ENCODE assay signal across 8 mouse cellular contexts in the genomic region with DNA sequence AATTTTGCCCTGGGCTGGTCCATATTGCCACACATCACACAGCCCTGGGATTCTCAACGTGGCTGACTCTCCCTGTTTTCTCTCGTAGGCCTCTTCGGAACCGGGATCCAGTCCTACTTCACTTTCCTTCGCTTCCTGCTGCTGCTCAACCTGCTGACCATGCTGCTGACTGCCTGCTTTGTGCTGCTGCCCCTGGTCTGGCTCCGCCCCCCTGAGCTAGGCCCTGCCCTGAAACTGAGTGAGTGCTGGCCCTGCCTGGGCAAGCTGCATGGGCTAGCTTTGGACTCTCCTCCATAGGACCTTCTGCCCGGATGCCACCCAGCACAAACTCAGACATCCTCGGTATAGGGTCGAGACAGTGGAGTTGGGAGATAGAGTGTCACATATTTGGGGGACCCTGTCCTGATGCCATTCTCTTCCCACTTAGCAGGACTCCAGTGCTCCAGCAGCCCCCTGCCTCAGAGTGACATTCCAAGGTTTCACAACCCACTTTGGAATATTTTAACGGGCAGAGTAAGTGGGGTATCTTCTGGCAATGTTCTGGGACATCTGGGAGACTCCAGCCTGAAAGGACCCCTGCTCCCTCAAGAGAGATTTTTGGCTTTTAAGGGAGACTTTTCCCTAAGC. TPM values are rescaled to one million over a fixed set of nuclear protein-coding genes. Genes with fewer than 3 reads are reported as not detected.
DNase-seq lines count a peak whose midpoint lies in the region; ATAC-seq and TF ChIP-seq lines count a peak whose summit lies in the region.

No protein-coding gene starts in this region.

- peak; percentile 20 for DNase-seq in hindbrain, embryonic 11.5 days (ENCODE audit: low spot score)
- no peak for DNase-seq in layer of hippocampus, adult 2 months (ENCODE audit: low spot score in 2 of 2)
- DNase-seq in ovary, postnatal 14 days (ENCODE audit: low spot score), result no peak
- DNase-seq in ovary, postnatal 36 days (ENCODE audit: low spot score), result no peak

- peak; percentile 17; the same call in 1 of the 2 replicates for TF ChIP-seq EP300 in ES-Bruce4 (IDR thresholded peaks at IDR 0.05; ENCODE audit: insufficient read depth, low read depth, low read length)

- 38% methylated on average over 10 of the region's 10 CpGs for WGBS in embryonic facial prominence, embryonic 13.5 days
- 31% methylated on average over 10 of the region's 10 CpGs for WGBS in hindbrain, embryonic 11.5 days
- 45% methylated on average over 10 of the region's 10 CpGs for WGBS in limb, embryonic 15.5 days
- 31% methylated on average over 10 of the region's 10 CpGs for WGBS in neural tube, embryonic 12.5 days

- H3K9ac ChIP-seq in ES-Bruce4 (ENCODE audit: low read depth, poor library complexity, severe bottlenecking), result peak overlapping the region; percentile 51
- H3K9ac ChIP-seq in embryonic facial prominence, embryonic 13.5 days, result peak overlapping the region; percentile 59; the same call in 1 of the 2 replicates
- no peak overlapping the region for H3K9ac ChIP-seq in hindbrain, embryonic 11.5 days (ENCODE audit: low read depth, low read length)
- no peak overlapping the region for H3K9ac ChIP-seq in limb, embryonic 15.5 days
- peak overlapping the region; percentile 48; the same call in 1 of the 2 replicates for H3K9ac ChIP-seq in neural tube, embryonic 12.5 days

- peak overlapping the region; percentile 40 for H3K4me3 ChIP-seq in ES-Bruce4 (ENCODE audit: low read depth, low read length)
- peak overlapping the region; percentile 36; the same call in 1 of the 2 replicates for H3K4me3 ChIP-seq in embryonic facial prominence, embryonic 13.5 days
- no peak overlapping the region for H3K4me3 ChIP-seq in hindbrain, embryonic 11.5 days (ENCODE audit: low read depth, low read length)
- peak overlapping the region; percentile 29; the same call in 1 of the 2 replicates for H3K4me3 ChIP-seq in limb, embryonic 15.5 days
- no peak overlapping the region; the same call in 1 of the 2 replicates for H3K4me3 ChIP-seq in neural tube, embryonic 12.5 days
- no peak overlapping the region for H3K4me3 ChIP-seq in layer of hippocampus, adult 2 months

- no peak for TF ChIP-seq CTCF in ES-Bruce4 (IDR thresholded peaks at IDR 0.05; ENCODE audit: low read depth, low read length)
- TF ChIP-seq CTCF in layer of hippocampus, adult 2 months (conservative IDR thresholded peaks at IDR 0.05), result no peak

- peaks cover under 1% of the 10 kb centered on the region for H3K4me1 ChIP-seq in ES-Bruce4 (ENCODE audit: control insufficient read depth, insufficient read depth, low read length)
- H3K4me1 ChIP-seq in embryonic facial prominence, embryonic 13.5 days, result peaks cover 44% of the 10 kb centered on the region
- H3K4me1 ChIP-seq in hindbrain, embryonic 11.5 days (replicated peaks; ENCODE audit: control insufficient read depth, insufficient read depth, low read length), result peaks cover 18% of the 10 kb centered on the region
- peaks cover 45% of the 10 kb centered on the region for H3K4me1 ChIP-seq in limb, embryonic 15.5 days
- peaks cover 32% of the 10 kb centered on the region for H3K4me1 ChIP-seq in neural tube, embryonic 12.5 days

- no peak for ATAC-seq in embryonic facial prominence, embryonic 13.5 days (ENCODE audit: insufficient number of reproducible peaks, insufficient read depth, low FRiP score, low TSS enrichment, low read depth)
- ATAC-seq in hindbrain, embryonic 11.5 days (ENCODE audit: low FRiP score), result no peak
- no peak for ATAC-seq in limb, embryonic 15.5 days (ENCODE audit: insufficient number of reproducible peaks, low FRiP score, low TSS enrichment, low read depth)
- ATAC-seq in neural tube, embryonic 12.5 days (ENCODE audit: low FRiP score, low read depth), result no peak

- no peaks in the 10 kb centered on the region for H3K36me3 ChIP-seq in ES-Bruce4 (ENCODE audit: control insufficient read depth, insufficient read depth, low read length, poor library complexity, severe bottlenecking)
- H3K36me3 ChIP-seq in embryonic facial prominence, embryonic 13.5 days, result no peaks in the 10 kb centered on the region
- H3K36me3 ChIP-seq in hindbrain, embryonic 11.5 days (ENCODE audit: control insufficient read depth, insufficient read depth, low read length), result no peaks in the 10 kb centered on the region
- no peaks in the 10 kb centered on the region for H3K36me3 ChIP-seq in limb, embryonic 15.5 days
- H3K36me3 ChIP-seq in neural tube, embryonic 12.5 days, result no peaks in the 10 kb centered on the region

- peak overlapping the region; percentile 98 for H3K4me2 ChIP-seq in embryonic facial prominence, embryonic 13.5 days
- peak overlapping the region; percentile 44 for H3K4me2 ChIP-seq in hindbrain, embryonic 11.5 days (replicated peaks; ENCODE audit: low read depth, low read length)
- H3K4me2 ChIP-seq in limb, embryonic 15.5 days, result peak overlapping the region; percentile 58; the same call in 1 of the 2 replicates
- peak overlapping the region; percentile 62 for H3K4me2 ChIP-seq in neural tube, embryonic 12.5 days (replicated peaks)

- TF ChIP-seq POLR2A in ES-Bruce4 (IDR thresholded peaks at IDR 0.05; ENCODE audit: insufficient read depth, low read length), result peak; percentile 50

- H3K27ac ChIP-seq in ES-Bruce4 (ENCODE audit: insufficient read depth, low read length), result peak overlapping the region; percentile 19; the same call in 1 of the 2 replicates
- H3K27ac ChIP-seq in embryonic facial prominence, embryonic 13.5 days, result no peak overlapping the region
- H3K27ac ChIP-seq in hindbrain, embryonic 11.5 days (ENCODE audit: low read depth, low read length), result no peak overlapping the region
- no peak overlapping the region for H3K27ac ChIP-seq in limb, embryonic 15.5 days
- H3K27ac ChIP-seq in neural tube, embryonic 12.5 days, result no peak overlapping the region
- H3K27ac ChIP-seq in layer of hippocampus, adult 2 months, result no peak overlapping the region

- H3K9me3 ChIP-seq in ES-Bruce4 (replicated peaks; ENCODE audit: control insufficient read depth, insufficient read depth, low read length, poor library complexity, severe bottlenecking), result no peaks in the 10 kb centered on the region
- H3K9me3 ChIP-seq in embryonic facial prominence, embryonic 13.5 days, result no peaks in the 10 kb centered on the region
- H3K9me3 ChIP-seq in hindbrain, embryonic 11.5 days (ENCODE audit: control insufficient read depth, low read length), result no peaks in the 10 kb centered on the region
- no peaks in the 10 kb centered on the region for H3K9me3 ChIP-seq in limb, embryonic 15.5 days
- H3K9me3 ChIP-seq in neural tube, embryonic 12.5 days, result no peaks in the 10 kb centered on the region

- no peaks in the 10 kb centered on the region for H3K27me3 ChIP-seq in ES-Bruce4 (ENCODE audit: control insufficient read depth, insufficient read depth, low read length, poor library complexity, severe bottlenecking)
- H3K27me3 ChIP-seq in embryonic facial prominence, embryonic 13.5 days, result peaks cover 33% of the 10 kb centered on the region
- peaks cover 38% of the 10 kb centered on the region for H3K27me3 ChIP-seq in hindbrain, embryonic 11.5 days (ENCODE audit: control insufficient read depth, insufficient read depth, low read length)
- peaks cover 10% of the 10 kb centered on the region; the same call in 1 of the 2 replicates for H3K27me3 ChIP-seq in limb, embryonic 15.5 days
- peaks cover 44% of the 10 kb centered on the region for H3K27me3 ChIP-seq in neural tube, embryonic 12.5 days (replicated peaks)

RNA-seq across cellular contexts. Expression of a gene that starts 1.8 kb away (rescaled TPM):
- 12.3 and 16.4 TPM in 2 replicates for polyA plus RNA-seq in ES-Bruce4 (2011; ENCODE audit: insufficient read depth, insufficient read length, low read depth, missing spikeins)
- polyA plus RNA-seq in embryonic facial prominence, embryonic 13.5 days (2015; fragmentation: Nextera tagmentation; extraction: Ambion mirVana), result 19.0 and 20.4 TPM in 2 replicates
- polyA plus RNA-seq in hindbrain, embryonic 11.5 days (2014; fragmentation: Nextera tagmentation; extraction: Ambion mirVana), result 8.1 and 9.5 TPM in 2 replicates
- polyA plus RNA-seq in limb, embryonic 15.5 days (2015; fragmentation: Nextera tagmentation; extraction: Ambion mirVana), result 24.5 and 25.9 TPM in 2 replicates
- polyA plus RNA-seq in neural tube, embryonic 12.5 days (2016; fragmentation: Nextera tagmentation; extraction: Ambion mirVana), result 11.2 and 11.5 TPM in 2 replicates
- 1 to 10 TPM; 6.6 to 8.4 TPM for total RNA-seq in layer of hippocampus, adult 2 months (2021)

RNA-seq across cellular contexts. Expression of a gene that starts 1.9 kb away (rescaled TPM):
- polyA plus RNA-seq in ES-Bruce4 (2011; ENCODE audit: insufficient read depth, insufficient read length, low read depth, missing spikeins), result 3.1 and 5.3 TPM in 2 replicates
- polyA plus RNA-seq in embryonic facial prominence, embryonic 13.5 days (2015; fragmentation: Nextera tagmentation; extraction: Ambion mirVana), result 0.74 and 1.3 TPM in 2 replicates
- polyA plus RNA-seq in hindbrain, embryonic 11.5 days (2014; fragmentation: Nextera tagmentation; extraction: Ambion mirVana), result 0.86 and 0.93 TPM in 2 replicates
- 1.2 and 2.0 TPM in 2 replicates for polyA plus RNA-seq in limb, embryonic 15.5 days (2015; fragmentation: Nextera tagmentation; extraction: Ambion mirVana)
- polyA plus RNA-seq in neural tube, embryonic 12.5 days (2016; fragmentation: Nextera tagmentation; extraction: Ambion mirVana), result 1.0 and 1.4 TPM in 2 replicates
- total RNA-seq in layer of hippocampus, adult 2 months (2021), result under 1 TPM; 0.64 to 0.91 TPM

RNA-seq across cellular contexts. Expression of a gene that starts 13.7 kb away (rescaled TPM):
- not detected in 2 replicates for polyA plus RNA-seq in ES-Bruce4 (2011; ENCODE audit: insufficient read depth, insufficient read length, low read depth, missing spikeins)
- 0.50 TPM in 1 of 2 replicates, not detected in the other for polyA plus RNA-seq in embryonic facial prominence, embryonic 13.5 days (2015; fragmentation: Nextera tagmentation; extraction: Ambion mirVana)
- polyA plus RNA-seq in hindbrain, embryonic 11.5 days (2014; fragmentation: Nextera tagmentation; extraction: Ambion mirVana), result 1.5 TPM in 1 of 2 replicates, not detected in the other
- 0.55 TPM in 1 of 2 replicates, not detected in the other for polyA plus RNA-seq in limb, embryonic 15.5 days (2015; fragmentation: Nextera tagmentation; extraction: Ambion mirVana)
- 0.42 TPM in 1 of 2 replicates, not detected in the other for polyA plus RNA-seq in neural tube, embryonic 12.5 days (2016; fragmentation: Nextera tagmentation; extraction: Ambion mirVana)
- under 1 TPM; 0.34 to 0.46 TPM for total RNA-seq in layer of hippocampus, adult 2 months (2021)

RNA-seq across cellular contexts. Expression of a gene that starts 25.7 kb away (rescaled TPM):
- polyA plus RNA-seq in ES-Bruce4 (2011; ENCODE audit: insufficient read depth, insufficient read length, low read depth, missing spikeins), result 1.4 and 2.1 TPM in 2 replicates
- 0.66 and 0.99 TPM in 2 replicates for polyA plus RNA-seq in embryonic facial prominence, embryonic 13.5 days (2015; fragmentation: Nextera tagmentation; extraction: Ambion mirVana)
- 0.83 and 1.2 TPM in 2 replicates for polyA plus RNA-seq in hindbrain, embryonic 11.5 days (2014; fragmentation: Nextera tagmentation; extraction: Ambion mirVana)
- polyA plus RNA-seq in limb, embryonic 15.5 days (2015; fragmentation: Nextera tagmentation; extraction: Ambion mirVana), result 0.50 and 0.71 TPM in 2 replicates
- 0.70 TPM in 1 of 2 replicates, not detected in the other for polyA plus RNA-seq in neural tube, embryonic 12.5 days (2016; fragmentation: Nextera tagmentation; extraction: Ambion mirVana)
- 1 to 10 TPM; 1.6 to 1.7 TPM for total RNA-seq in layer of hippocampus, adult 2 months (2021)

RNA-seq across cellular contexts. Expression of a gene that starts 25.7 kb away (rescaled TPM):
- 49.1 and 51.9 TPM in 2 replicates for polyA plus RNA-seq in ES-Bruce4 (2011; ENCODE audit: insufficient read depth, insufficient read length, low read depth, missing spikeins)
- 41.4 and 43.4 TPM in 2 replicates for polyA plus RNA-seq in embryonic facial prominence, embryonic 13.5 days (2015; fragmentation: Nextera tagmentation; extraction: Ambion mirVana)
- 28.0 and 33.7 TPM in 2 replicates for polyA plus RNA-seq in hindbrain, embryonic 11.5 days (2014; fragmentation: Nextera tagmentation; extraction: Ambion mirVana)
- 74.0 and 85.6 TPM in 2 replicates for polyA plus RNA-seq in limb, embryonic 15.5 days (2015; fragmentation: Nextera tagmentation; extraction: Ambion mirVana)
- 19.0 and 19.4 TPM in 2 replicates for polyA plus RNA-seq in neural tube, embryonic 12.5 days (2016; fragmentation: Nextera tagmentation; extraction: Ambion mirVana)
- total RNA-seq in layer of hippocampus, adult 2 months (2021), result 10 to 100 TPM; 10.2 to 13.4 TPM

Comparison
In these comparisons a context has a peak if more than half of its experiments do, and no peak if none do; other contexts are left out.
1. H3K4me3 ChIP-seq: peak in ES-Bruce4 (single experiment), embryonic facial prominence, embryonic 13.5 days (single experiment) and limb, embryonic 15.5 days (single experiment); none in hindbrain, embryonic 11.5 days (single experiment), neural tube, embryonic 12.5 days (single experiment) and layer of hippocampus, adult 2 months (single experiment).
2. H3K9ac ChIP-seq: peak in ES-Bruce4 (single experiment), embryonic facial prominence, embryonic 13.5 days (single experiment) and neural tube, embryonic 12.5 days (single experiment); none in hindbrain, embryonic 11.5 days (single experiment) and limb, embryonic 15.5 days (single experiment).
3. H3K4me2 ChIP-seq: peak in every context shown above with its lines; median percentile 98 in embryonic facial prominence, embryonic 13.5 days; 62 in neural tube, embryonic 12.5 days; 58 in limb, embryonic 15.5 days; 44 in hindbrain, embryonic 11.5 days.